Mouse (Mus musculus) heart, adult 2 months (tissue): Measurements from ENCODE around the gene Tmem206.

Experiments
- CTCF ChIP-seq: fragments of 200-600 bp; IDR thresholded peaks from 2 replicates; pipeline ENCODE4 v1.8.1; 2022; ENCODE audit warnings: antibody characterized with exemption, mild to moderate bottlenecking, moderate library complexity
- EP300 ChIP-seq: fragments of 200-500 bp; IDR thresholded peaks from 2 replicates; pipeline ENCODE4 v1.6.1; 2011; ENCODE audit warnings: low read depth, low read length, control low read depth; ENCODE audit not compliant: insufficient read depth

DNA sequence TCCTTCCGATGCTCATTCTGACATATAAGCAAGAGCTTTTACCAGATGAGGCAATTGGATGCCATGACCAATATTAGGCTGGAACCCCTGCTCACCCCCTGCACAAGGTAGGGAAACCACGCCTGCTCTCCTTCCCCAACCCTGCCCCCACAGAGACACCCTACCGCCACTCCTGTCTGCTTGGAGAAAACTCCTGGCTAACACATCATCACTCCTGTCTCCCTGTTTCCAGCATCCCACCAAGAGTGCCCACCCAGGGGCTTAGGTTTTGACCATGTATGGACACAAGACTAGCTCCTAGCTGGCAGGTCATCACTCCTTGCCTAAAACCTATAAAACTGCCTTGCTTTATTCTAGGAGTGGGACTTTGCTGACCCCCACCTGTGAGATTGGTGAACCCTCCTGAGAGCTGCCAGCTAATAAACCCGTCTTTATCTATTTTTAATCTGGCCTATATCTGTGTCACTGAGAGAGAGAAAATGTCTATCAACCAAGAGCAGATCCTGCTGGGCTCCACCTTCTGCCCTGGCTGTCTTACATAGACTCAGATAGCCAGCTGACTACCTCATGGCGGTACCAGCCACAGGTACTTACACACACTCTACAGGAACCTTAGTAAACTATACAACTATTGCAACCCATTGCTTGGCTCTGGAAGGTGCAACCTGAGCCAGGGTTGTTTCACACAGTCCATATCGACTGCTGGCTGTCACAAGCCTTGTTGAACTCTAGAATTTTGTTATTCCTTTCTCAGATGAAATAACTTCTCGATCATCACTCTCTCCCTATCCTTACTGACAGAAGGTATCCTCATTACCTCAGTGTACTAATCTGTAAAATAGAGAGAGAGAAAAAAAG is 750 bp upstream of the Tmem206 start:
- no peak for TF ChIP-seq CTCF
- no peak for TF ChIP-seq EP300
